Mouse (Mus musculus) limb, embryonic 12.5 days (tissue): Measurements from ENCODE around the gene Mical3. TPM values are rescaled to one million over a fixed set of nuclear protein-coding genes. Genes with fewer than 3 reads are reported as not detected.

Source experiments
- ATAC-seq: fragments of 200-750 bp; cut with Nextera tagmentation; 2 replicates; pipeline ENCODE4 v1.8.0; 2017; ENCODE audit warnings: low read depth, moderate TSS enrichment; ENCODE audit not compliant: insufficient number of reproducible peaks, insufficient read depth, low FRiP score, low TSS enrichment
- H3K27ac ChIP-seq: fragments of 300-500 bp; sonication (generic); 2 replicates; pipeline ENCODE4 v1.5.1; 2016; ENCODE audit warnings: mild to moderate bottlenecking, moderate library complexity
- H3K27me3 ChIP-seq: fragments of 300-500 bp; sonication (generic); 2 replicates; pipeline ENCODE4 v1.6.1; 2016; ENCODE audit warnings: mild to moderate bottlenecking, moderate library complexity
- H3K36me3 ChIP-seq: fragments of 300-500 bp; sonication (generic); 2 replicates; pipeline ENCODE4 v1.6.1; 2016; ENCODE audit warnings: mild to moderate bottlenecking, moderate library complexity
- H3K4me1 ChIP-seq: fragments of 300-500 bp; sonication (generic); replicated peaks from 2 replicates; pipeline ENCODE4 v1.6.1; 2016
- H3K4me2 ChIP-seq: fragments of 300-500 bp; sonication (generic); 2 replicates; pipeline ENCODE4 v1.6.1; 2016; ENCODE audit warnings: mild to moderate bottlenecking, moderate library complexity
- H3K4me3 ChIP-seq: fragments of 300-500 bp; sonication (generic); replicated peaks from 2 replicates; pipeline ENCODE4 v1.5.1; 2016; ENCODE audit warnings: mild to moderate bottlenecking
- H3K9ac ChIP-seq: fragments of 300-500 bp; sonication (generic); replicated peaks from 2 replicates; pipeline ENCODE4 v1.6.1; 2016; ENCODE audit warnings: mild to moderate bottlenecking, moderate library complexity
- H3K9me3 ChIP-seq: fragments of 300-500 bp; sonication (generic); 2 replicates; pipeline ENCODE4 v1.6.1; 2016; ENCODE audit warnings: mild to moderate bottlenecking, moderate library complexity
- WGBS: fragments of 180-500 bp; shearing (Covaris S2); methylation state at CpG from one replicate; pipeline ENCODE4 v1.1.7; 2016; 5-methylcytosine and 5-hydroxymethylcytosine counted together
- polyA plus RNA-seq: library from polyadenylated mRNA; unstranded; fragments of >200 nt; fragmentation: Nextera tagmentation; extraction: Ambion mirVana; gene quantifications from 2 replicates; pipeline ENCODE4 v1.2.1, GENCODE M21; 2016

Mical3 gene
- polyA plus RNA-seq, result 10.0 and 10.8 TPM in 2 replicates

- Histone ChIP-seq H3K27me3 (peaks cover 43% of the 10 kb centered on the region), H3K4me2 (peak within 1 kb of the TSS; percentile 79), H3K4me1 (peaks cover 17% of the 10 kb centered on the region), H3K9ac (peak within 1 kb of the TSS; percentile 50; the same call in 1 of the 2 replicates), H3K36me3 (no peaks in the 10 kb centered on the region), H3K9me3 (no peaks in the 10 kb centered on the region), H3K27ac (no peak within 1 kb of the TSS), H3K4me3 (peak within 1 kb of the TSS; percentile 40)
- peak; percentile 40; the same call in 1 of the 2 replicates for ATAC-seq
- WGBS, result under 1% methylated on average over 17 of the region's 17 CpGs
Measured at GRCm38 (mm10) chr6:121130773-121131172, at the start of gene Mical3. Gene Mical3 (minus strand): TSS chr6:121130999.

GRCm38 (mm10) chr6:121179846-121180245, 49.0 kb upstream of the Mical3 start:
- no peak for ATAC-seq
- Histone ChIP-seq H3K27me3 (no peaks in the 10 kb centered on the region), H3K9ac (no peak overlapping the region), H3K4me1 (peaks cover 23% of the 10 kb centered on the region), H3K27ac (no peak overlapping the region), H3K36me3 (no peaks in the 10 kb centered on the region), H3K9me3 (no peaks in the 10 kb centered on the region), H3K4me2 (no peak overlapping the region), H3K4me3 (no peak overlapping the region)
- 70% methylated on average over 7 of the region's 7 CpGs for WGBS

GRCm38 (mm10) chr6:121178700-121179358, 48.0 kb upstream of the Mical3 start:
- Histone ChIP-seq H3K9me3 (no peaks in the 10 kb centered on the region), H3K4me3 (no peak overlapping the region), H3K36me3 (no peaks in the 10 kb centered on the region), H3K27ac (no peak overlapping the region), H3K27me3 (no peaks in the 10 kb centered on the region), H3K4me2 (no peak overlapping the region), H3K9ac (no peak overlapping the region), H3K4me1 (peaks cover 16% of the 10 kb centered on the region)
- WGBS, result 63% methylated on average over 7 of the region's 7 CpGs
- ATAC-seq, result no peak

- H3K27ac ChIP-seq, result no peak overlapping the region
- H3K4me3 ChIP-seq, result no peak overlapping the region
- H3K36me3 ChIP-seq, result no peaks in the 10 kb centered on the region
- peaks cover 22% of the 10 kb centered on the region for H3K4me1 ChIP-seq
- no peak overlapping the region for H3K9ac ChIP-seq
- H3K4me2 ChIP-seq, result no peak overlapping the region
- peak; percentile 41; the same call in 1 of the 2 replicates for ATAC-seq
- no peaks in the 10 kb centered on the region for H3K27me3 ChIP-seq
- WGBS, result 74% methylated on average over 7 of the region's 7 CpGs
- no peaks in the 10 kb centered on the region for H3K9me3 ChIP-seq
Measured at GRCm38 (mm10) chr6:121177118-121177708, 46.4 kb upstream of the Mical3 start.

- H3K27ac ChIP-seq, result no peak overlapping the region
- ATAC-seq, result no peak
- H3K4me1 ChIP-seq, result peaks cover 22% of the 10 kb centered on the region
- H3K4me3 ChIP-seq, result no peak overlapping the region
- H3K9me3 ChIP-seq, result no peaks in the 10 kb centered on the region
- H3K4me2 ChIP-seq, result no peak overlapping the region
- H3K27me3 ChIP-seq, result no peaks in the 10 kb centered on the region
- H3K36me3 ChIP-seq, result no peaks in the 10 kb centered on the region
- H3K9ac ChIP-seq, result no peak overlapping the region
- WGBS, result 75% methylated on average over 4 of the region's 4 CpGs
Measured at GRCm38 (mm10) chr6:121176731-121177098, 45.9 kb upstream of the Mical3 start.

- Histone ChIP-seq H3K9me3 (no peaks in the 10 kb centered on the region), H3K4me1 (peaks cover 22% of the 10 kb centered on the region), H3K4me3 (no peak overlapping the region), H3K4me2 (peak overlapping the region; percentile 27), H3K36me3 (no peaks in the 10 kb centered on the region), H3K9ac (no peak overlapping the region), H3K27ac (no peak overlapping the region), H3K27me3 (no peaks in the 10 kb centered on the region)
- WGBS, result 48% methylated on average over 14 of the region's 14 CpGs
- no peak; the same call in 1 of the 2 replicates for ATAC-seq
Measured at GRCm38 (mm10) chr6:121176011-121176730, 45.4 kb upstream of the Mical3 start.

GRCm38 (mm10) chr6:121174761-121175160, 44.0 kb upstream of the Mical3 start:
- no peaks in the 10 kb centered on the region for H3K36me3 ChIP-seq
- H3K9ac ChIP-seq, result no peak overlapping the region
- H3K4me2 ChIP-seq, result no peak overlapping the region
- no peaks in the 10 kb centered on the region for H3K27me3 ChIP-seq
- no peak overlapping the region for H3K4me3 ChIP-seq
- no peak for ATAC-seq
- H3K27ac ChIP-seq, result no peak overlapping the region
- H3K9me3 ChIP-seq, result no peaks in the 10 kb centered on the region
- H3K4me1 ChIP-seq, result peaks cover 22% of the 10 kb centered on the region
- 92% methylated on average over 6 of the region's 6 CpGs for WGBS

- H3K36me3 ChIP-seq, result no peaks in the 10 kb centered on the region
- no peaks in the 10 kb centered on the region for H3K9me3 ChIP-seq
- no peak for ATAC-seq
- no peaks in the 10 kb centered on the region for H3K27me3 ChIP-seq
- H3K4me1 ChIP-seq, result peaks cover 22% of the 10 kb centered on the region
- no peak overlapping the region for H3K4me2 ChIP-seq
- H3K27ac ChIP-seq, result no peak overlapping the region
- no peak overlapping the region for H3K4me3 ChIP-seq
- WGBS, result 54% methylated on average over 5 of the region's 5 CpGs
- no peak overlapping the region for H3K9ac ChIP-seq
Measured at GRCm38 (mm10) chr6:121173471-121173870, 42.7 kb upstream of the Mical3 start.

GRCm38 (mm10) chr6:121171102-121171501, 40.3 kb upstream of the Mical3 start:
- H3K9ac ChIP-seq, result no peak overlapping the region
- H3K27me3 ChIP-seq, result no peaks in the 10 kb centered on the region
- H3K27ac ChIP-seq, result no peak overlapping the region
- H3K4me1 ChIP-seq, result peaks cover 15% of the 10 kb centered on the region
- no peak overlapping the region for H3K4me2 ChIP-seq
- ATAC-seq, result no peak
- 82% methylated on average over 6 of the region's 6 CpGs for WGBS
- H3K36me3 ChIP-seq, result no peaks in the 10 kb centered on the region
- no peaks in the 10 kb centered on the region for H3K9me3 ChIP-seq
- no peak overlapping the region for H3K4me3 ChIP-seq

GRCm38 (mm10) chr6:121167381-121167975, 36.7 kb upstream of the Mical3 start:
- H3K27ac ChIP-seq, result no peak overlapping the region
- no peaks in the 10 kb centered on the region; the same call in 1 of the 2 replicates for H3K4me1 ChIP-seq
- 68% methylated on average over 7 of the region's 7 CpGs for WGBS
- no peak; the same call in 1 of the 2 replicates for ATAC-seq
- H3K9ac ChIP-seq, result no peak overlapping the region
- H3K27me3 ChIP-seq, result no peaks in the 10 kb centered on the region
- H3K36me3 ChIP-seq, result no peaks in the 10 kb centered on the region
- H3K4me2 ChIP-seq, result no peak overlapping the region
- H3K4me3 ChIP-seq, result no peak overlapping the region
- no peaks in the 10 kb centered on the region for H3K9me3 ChIP-seq

- WGBS, result 55% methylated on average over 10 of the region's 10 CpGs
- no peak overlapping the region for H3K27ac ChIP-seq
Measured at GRCm38 (mm10) chr6:121166098-121166552, 35.3 kb upstream of the Mical3 start.

More at GRCm38 (mm10) chr6:121166098-121166552, 35.3 kb upstream of the Mical3 start:
- peak; percentile 40 for ATAC-seq
- H3K4me1 ChIP-seq, result no peaks in the 10 kb centered on the region; the same call in 1 of the 2 replicates
- H3K9ac ChIP-seq, result no peak overlapping the region
- H3K4me2 ChIP-seq, result no peak overlapping the region
- H3K4me3 ChIP-seq, result no peak overlapping the region
- no peaks in the 10 kb centered on the region for H3K9me3 ChIP-seq
- H3K36me3 ChIP-seq, result no peaks in the 10 kb centered on the region
- H3K27me3 ChIP-seq, result no peaks in the 10 kb centered on the region
